Mouse (Mus musculus) heart, embryonic 13.5 days (tissue): Measurements from ENCODE around the gene Kalrn. TPM values are rescaled to one million over a fixed set of nuclear protein-coding genes. Genes with fewer than 3 reads are reported as not detected.
A peak's percentile ranks its signal among the peaks of the same experiment; 100 is the strongest.

Experiments
- ATAC-seq: fragments of 200-750 bp; cut with Nextera tagmentation; 2 replicates; pipeline ENCODE4 v1.8.0; 2017; ENCODE audit warnings: moderate TSS enrichment; ENCODE audit not compliant: insufficient number of reproducible peaks, low FRiP score, low TSS enrichment; ENCODE audit errors: extremely low read depth
- H3K27ac ChIP-seq: fragments of 300-500 bp; sonication (generic); replicated peaks from 2 replicates; pipeline ENCODE4 v1.5.1; 2015; ENCODE audit warnings: moderate library complexity, mild to moderate bottlenecking, inconsistent platforms
- H3K27me3 ChIP-seq: fragments of 300-500 bp; sonication (generic); replicated peaks from 2 replicates; pipeline ENCODE4 v1.6.1; 2015; ENCODE audit warnings: mild to moderate bottlenecking, inconsistent platforms
- H3K36me3 ChIP-seq: fragments of 300-500 bp; sonication (generic); 2 replicates; pipeline ENCODE4 v1.6.1; 2015; ENCODE audit warnings: mild to moderate bottlenecking, inconsistent platforms
- H3K4me1 ChIP-seq: fragments of 300-500 bp; sonication (generic); 2 replicates; pipeline ENCODE4 v1.6.1; 2015; ENCODE audit warnings: inconsistent platforms
- H3K4me2 ChIP-seq: fragments of 300-500 bp; sonication (generic); 2 replicates; pipeline ENCODE4 v1.6.1; 2015; ENCODE audit warnings: inconsistent platforms, mild to moderate bottlenecking, moderate library complexity
- H3K4me3 ChIP-seq: fragments of 300-500 bp; sonication (generic); 2 replicates; pipeline ENCODE4 v1.5.1; 2015; ENCODE audit warnings: moderate library complexity, mild to moderate bottlenecking, inconsistent platforms
- H3K9ac ChIP-seq: fragments of 300-500 bp; sonication (generic); 2 replicates; pipeline ENCODE4 v1.6.1; 2015; ENCODE audit warnings: inconsistent platforms, mild to moderate bottlenecking, moderate library complexity
- H3K9me3 ChIP-seq: fragments of 300-500 bp; sonication (generic); 2 replicates; pipeline ENCODE4 v1.6.1; 2016; ENCODE audit warnings: inconsistent platforms
- WGBS: fragments of 180-500 bp; shearing (Covaris S2); methylation state at CpG from one replicate; pipeline ENCODE4 v1.1.7; 2015; ENCODE audit warnings: mixed read lengths; 5-methylcytosine and 5-hydroxymethylcytosine counted together
- polyA plus RNA-seq: library from polyadenylated mRNA; unstranded; fragments of >200 nt; fragmentation: Nextera tagmentation; extraction: Ambion mirVana; gene quantifications from 2 replicates; pipeline ENCODE4 v1.2.1, GENCODE M21; 2015

Gene Kalrn
- polyA plus RNA-seq, 1 experiment from 2014 or later: 28.1 TPM

- no peak for ATAC-seq
- Histone ChIP-seq H3K4me3 (no peak overlapping the region), H3K36me3 (no peaks in the 10 kb centered on the region), H3K27me3 (no peaks in the 10 kb centered on the region), H3K27ac (no peak overlapping the region), H3K4me2 (no peak overlapping the region), H3K9ac (no peak overlapping the region), H3K4me1 (peaks cover 12% of the 10 kb centered on the region), H3K9me3 (no peaks in the 10 kb centered on the region)
- WGBS: 77% methylated on average over 6 of the region's 6 CpGs
These were observed 184.5 kb downstream of the Kalrn start for GRCm38 (mm10) chr16:34388871-34389270.

GRCm38 (mm10) chr16:34385065-34385464 is 188.3 kb downstream of the Kalrn start:
- no peaks in the 10 kb centered on the region for H3K9me3 ChIP-seq
- H3K4me3 ChIP-seq: no peak overlapping the region
- WGBS: 72% methylated on average over 8 of the region's 8 CpGs
- no peak for ATAC-seq
- no peaks in the 10 kb centered on the region for H3K36me3 ChIP-seq
- no peak overlapping the region for H3K9ac ChIP-seq
- no peak overlapping the region for H3K27ac ChIP-seq
- no peaks in the 10 kb centered on the region for H3K27me3 ChIP-seq
- H3K4me1 ChIP-seq: peaks cover 19% of the 10 kb centered on the region
- no peak overlapping the region for H3K4me2 ChIP-seq

GRCm38 (mm10) chr16:34382992-34383391 is 190.3 kb downstream of the Kalrn start:
- Histone ChIP-seq H3K4me1 (peaks cover 14% of the 10 kb centered on the region), H3K4me3 (no peak overlapping the region), H3K36me3 (no peaks in the 10 kb centered on the region), H3K27ac (no peak overlapping the region), H3K27me3 (no peaks in the 10 kb centered on the region), H3K4me2 (no peak overlapping the region), H3K9me3 (no peaks in the 10 kb centered on the region), H3K9ac (no peak overlapping the region)
- 92% methylated on average over 4 of the region's 4 CpGs for WGBS
- no peak for ATAC-seq

GRCm38 (mm10) chr16:34376166-34376857 is 197.0 kb downstream of the Kalrn start:
- H3K27me3 ChIP-seq: no peaks in the 10 kb centered on the region
- no peaks in the 10 kb centered on the region for H3K9me3 ChIP-seq
- 49% methylated on average over 12 of the region's 12 CpGs for WGBS
- no peak overlapping the region for H3K4me2 ChIP-seq
- ATAC-seq: no peak
- H3K4me3 ChIP-seq: no peak overlapping the region
- no peak overlapping the region for H3K9ac ChIP-seq
- H3K36me3 ChIP-seq: no peaks in the 10 kb centered on the region
- H3K4me1 ChIP-seq: peaks cover 35% of the 10 kb centered on the region
- no peak overlapping the region for H3K27ac ChIP-seq

GRCm38 (mm10) chr16:34373519-34373918 is 199.8 kb downstream of the Kalrn start:
- Histone ChIP-seq H3K9me3 (no peaks in the 10 kb centered on the region), H3K36me3 (no peaks in the 10 kb centered on the region), H3K4me3 (no peak overlapping the region), H3K4me2 (no peak overlapping the region), H3K27me3 (no peaks in the 10 kb centered on the region), H3K27ac (no peak overlapping the region), H3K9ac (no peak overlapping the region), H3K4me1 (peaks cover 35% of the 10 kb centered on the region)
- no peak for ATAC-seq
- 63% methylated on average over 4 of the region's 4 CpGs for WGBS

GRCm38 (mm10) chr16:34372103-34372741 is 201.1 kb downstream of the Kalrn start:
- no peak for ATAC-seq
- no peak overlapping the region for H3K27ac ChIP-seq
- H3K36me3 ChIP-seq: no peaks in the 10 kb centered on the region
- 36% methylated on average over 15 of the region's 15 CpGs for WGBS
- H3K4me2 ChIP-seq: no peak overlapping the region
- no peaks in the 10 kb centered on the region for H3K9me3 ChIP-seq
- no peak overlapping the region for H3K4me3 ChIP-seq
- H3K27me3 ChIP-seq: no peaks in the 10 kb centered on the region
- no peak overlapping the region for H3K9ac ChIP-seq
- peaks cover 35% of the 10 kb centered on the region for H3K4me1 ChIP-seq

- Histone ChIP-seq H3K4me3 (no peak overlapping the region), H3K36me3 (no peaks in the 10 kb centered on the region), H3K9me3 (no peaks in the 10 kb centered on the region), H3K4me1 (no peaks in the 10 kb centered on the region), H3K27ac (no peak overlapping the region), H3K9ac (no peak overlapping the region), H3K27me3 (no peaks in the 10 kb centered on the region), H3K4me2 (no peak overlapping the region)
- WGBS: 69% methylated on average over 4 of the region's 4 CpGs
- ATAC-seq: no peak
These were observed 214.1 kb downstream of the Kalrn start for GRCm38 (mm10) chr16:34359206-34359605.

- Histone ChIP-seq H3K9ac (no peak overlapping the region), H3K4me3 (no peak overlapping the region), H3K9me3 (no peaks in the 10 kb centered on the region), H3K4me2 (no peak overlapping the region), H3K27me3 (no peaks in the 10 kb centered on the region), H3K27ac (no peak overlapping the region), H3K4me1 (peaks cover 25% of the 10 kb centered on the region), H3K36me3 (no peaks in the 10 kb centered on the region)
- 73% methylated on average over 3 of the region's 3 CpGs for WGBS
- ATAC-seq: no peak
These were observed 217.8 kb downstream of the Kalrn start for GRCm38 (mm10) chr16:34355547-34355946.

- Histone ChIP-seq H3K4me2 (no peak overlapping the region), H3K27me3 (no peaks in the 10 kb centered on the region), H3K27ac (no peak overlapping the region), H3K9me3 (no peaks in the 10 kb centered on the region), H3K4me3 (no peak overlapping the region), H3K4me1 (peaks cover 26% of the 10 kb centered on the region), H3K36me3 (no peaks in the 10 kb centered on the region), H3K9ac (no peak overlapping the region; the same call in 1 of the 2 replicates)
- ATAC-seq: no peak
- WGBS: 76% methylated on average over 3 of the region's 3 CpGs
These were observed 219.3 kb downstream of the Kalrn start for GRCm38 (mm10) chr16:34354042-34354441.

GRCm38 (mm10) chr16:34352747-34353146 is 220.6 kb downstream of the Kalrn start:
- Histone ChIP-seq H3K27ac (peak overlapping the region; percentile 86), H3K36me3 (no peaks in the 10 kb centered on the region), H3K9me3 (no peaks in the 10 kb centered on the region), H3K4me1 (peaks cover 37% of the 10 kb centered on the region), H3K4me2 (no peak overlapping the region), H3K9ac (no peak overlapping the region), H3K4me3 (no peak overlapping the region), H3K27me3 (no peaks in the 10 kb centered on the region)
- 20% methylated on average over 6 of the region's 6 CpGs for WGBS
- ATAC-seq: peak; percentile 70

GRCm38 (mm10) chr16:34351575-34352150 is 221.7 kb downstream of the Kalrn start:
- Histone ChIP-seq H3K9ac (no peak overlapping the region), H3K4me1 (peaks cover 41% of the 10 kb centered on the region), H3K27ac (no peak overlapping the region), H3K4me2 (no peak overlapping the region), H3K27me3 (no peaks in the 10 kb centered on the region), H3K4me3 (no peak overlapping the region), H3K9me3 (no peaks in the 10 kb centered on the region), H3K36me3 (no peaks in the 10 kb centered on the region)
- ATAC-seq: no peak
- WGBS: 81% methylated on average over 7 of the region's 7 CpGs
